Mouse (Mus musculus) cerebellum, postnatal 10 days (tissue): ENCODE results near the gene Zfp91.
A peak's percentile ranks its signal among the peaks of the same experiment; 100 is the strongest.

Experiments
- DNase-seq, 2 experiments: peaks; one replicate each; pipeline ENCODE4 v3.0.0; 2021; ENCODE audit warnings: mixed read lengths in 2 of 2

The Zfp91 gene

GRCm38 (mm10) chr19:12795511-12796327 lies at the start of gene Zfp91, which contains the start of gene Lpxn:
Gene Zfp91 (minus strand): TSS chr19:12796126.
Gene Lpxn (plus strand): TSS chr19:12796193.
- DNase-seq: peak; percentile 98 to 99

GRCm38 (mm10) chr19:12838507-12838906 lies 42.6 kb upstream of the Zfp91 start:
- DNase-seq: no peak

- DNase-seq: no peak
Measured at GRCm38 (mm10) chr19:12833625-12834024, 37.7 kb upstream of the Zfp91 start.

- DNase-seq: no peak
Measured at GRCm38 (mm10) chr19:12831559-12831958, 35.6 kb upstream of the Zfp91 start.

GRCm38 (mm10) chr19:12830823-12831430 lies 35.0 kb upstream of the Zfp91 start:
- DNase-seq: no peak

GRCm38 (mm10) chr19:12824549-12824948 lies 28.6 kb upstream of the Zfp91 start:
- DNase-seq: peak in 1 of 2 experiments; percentile 5

GRCm38 (mm10) chr19:12820383-12820782 lies 24.5 kb upstream of the Zfp91 start:
- peak; percentile 44 to 65 for DNase-seq

- no peak for DNase-seq
Measured at GRCm38 (mm10) chr19:12818507-12818906, 22.6 kb upstream of the Zfp91 start.

- no peak for DNase-seq
Measured at GRCm38 (mm10) chr19:12813883-12814282, 18.0 kb upstream of the Zfp91 start.

GRCm38 (mm10) chr19:12812644-12813364 lies 16.9 kb upstream of the Zfp91 start:
- DNase-seq: no peak

- no peak for DNase-seq
Measured at GRCm38 (mm10) chr19:12806214-12806613, 10.3 kb upstream of the Zfp91 start.

- no peak for DNase-seq
Measured at GRCm38 (mm10) chr19:12805730-12806129, 9.8 kb upstream of the Zfp91 start.

GRCm38 (mm10) chr19:12804237-12804636 lies 8.3 kb upstream of the Zfp91 start:
- DNase-seq: no peak

GRCm38 (mm10) chr19:12802830-12803229 lies 6.9 kb upstream of the Zfp91 start:
- DNase-seq: no peak

GRCm38 (mm10) chr19:12801046-12801445 lies 5.1 kb upstream of the Zfp91 start:
- no peak for DNase-seq

- DNase-seq: no peak
Measured at GRCm38 (mm10) chr19:12800621-12801020, 4.7 kb upstream of the Zfp91 start.

- DNase-seq: no peak
Measured at GRCm38 (mm10) chr19:12799081-12799480, 3.2 kb upstream of the Zfp91 start.

- no peak for DNase-seq
Measured at GRCm38 (mm10) chr19:12798404-12798803, 2.5 kb upstream of the Zfp91 start.

- DNase-seq: peak; percentile 26 to 56
Measured at GRCm38 (mm10) chr19:12797071-12797470, 1.1 kb upstream of the Zfp91 start.

- DNase-seq: peak; percentile 56 to 68
Measured at GRCm38 (mm10) chr19:12796328-12796931, 504 bp upstream of the Zfp91 start.

GRCm38 (mm10) chr19:12795110-12795509 lies 816 bp downstream of the Zfp91 start:
- no peak for DNase-seq

GRCm38 (mm10) chr19:12794056-12795044 lies 1.6 kb downstream of the Zfp91 start:
- peak; percentile 89 to 92 for DNase-seq
